Mouse (Mus musculus): ENCODE data around the gene Plxnd1.

Plxnd1 gene

DNA sequence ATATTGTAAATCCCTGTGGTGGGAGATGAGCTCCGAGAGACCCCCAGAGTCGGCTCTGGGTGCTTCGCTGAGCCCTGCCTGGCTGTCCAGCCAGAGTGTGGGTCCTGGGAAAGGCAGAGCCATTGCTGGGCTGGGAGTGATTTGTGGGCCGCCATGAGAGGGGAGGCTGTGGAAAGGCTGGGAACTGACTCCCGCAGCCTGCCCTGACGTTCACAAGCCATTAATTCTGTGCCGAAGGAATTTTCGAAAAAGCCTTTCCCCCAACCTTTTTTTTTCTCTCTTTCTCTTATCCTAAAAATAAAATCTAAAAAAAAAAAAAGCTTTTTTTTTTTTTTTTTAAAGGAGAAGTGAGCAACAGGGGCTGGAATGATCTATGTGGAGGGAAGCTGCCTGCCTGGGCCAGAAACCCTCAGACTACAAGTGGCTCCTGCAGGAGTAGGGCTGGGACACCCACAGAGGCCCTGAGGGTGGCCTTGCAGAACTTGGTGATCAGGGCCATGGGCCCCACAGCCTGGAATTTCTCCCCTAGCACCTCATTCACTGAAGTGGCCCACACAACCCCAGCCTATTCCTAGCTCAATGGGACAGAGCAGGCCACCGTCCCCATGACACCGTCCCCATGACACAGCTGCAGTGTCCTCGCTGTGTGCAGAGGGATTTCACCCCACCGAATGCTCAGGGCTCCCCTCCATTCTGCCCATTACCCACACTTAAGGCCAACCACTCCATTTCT, 11.3 kb downstream of the Plxnd1 start:
- no peak for DNase-seq (ENCODE audit: extremely low read depth, low read depth)

DNA sequence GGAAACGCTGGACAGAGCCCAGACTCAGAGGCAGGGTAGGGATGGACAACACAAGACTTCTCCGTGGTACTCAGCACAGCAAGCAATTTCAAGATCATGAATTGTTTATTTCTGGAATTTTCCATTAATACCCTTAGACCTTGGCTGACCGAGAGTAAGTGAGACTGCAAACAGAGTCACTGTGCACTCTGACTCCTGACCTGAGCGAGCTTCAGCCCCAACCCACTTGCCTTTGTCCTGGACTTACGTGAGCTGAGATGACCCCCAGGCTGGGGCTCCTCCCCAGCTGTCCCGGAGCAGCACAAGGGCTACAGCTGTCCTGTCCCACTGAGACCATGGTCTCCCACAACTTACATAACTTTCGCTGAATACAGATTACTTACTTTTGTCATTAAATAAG, 11.9 kb downstream of the Plxnd1 start:
- no peak for DNase-seq (ENCODE audit: extremely low read depth, low read depth)

DNA sequence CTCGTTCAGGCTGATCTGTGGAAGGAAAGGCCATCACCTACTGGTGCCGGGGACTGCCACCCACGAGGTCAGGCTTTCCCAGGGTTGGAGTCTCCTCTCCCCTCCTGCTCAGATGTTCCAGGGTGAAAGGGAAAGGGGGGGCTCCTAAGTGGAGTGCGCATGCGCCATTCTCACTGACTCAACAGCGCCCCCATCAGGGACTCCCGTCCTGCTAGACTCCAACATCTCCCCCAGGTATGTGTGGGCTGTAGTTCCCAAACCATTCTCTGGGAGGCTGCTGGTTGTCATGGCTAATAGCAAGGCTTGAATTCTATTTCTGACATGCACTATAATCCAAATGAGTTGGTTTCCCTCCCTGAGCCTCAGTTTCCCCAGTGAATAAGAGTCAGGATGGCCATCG, 16.2 kb downstream of the Plxnd1 start:
- DNase-seq (ENCODE audit: extremely low read depth, low read depth), result no peak

DNA sequence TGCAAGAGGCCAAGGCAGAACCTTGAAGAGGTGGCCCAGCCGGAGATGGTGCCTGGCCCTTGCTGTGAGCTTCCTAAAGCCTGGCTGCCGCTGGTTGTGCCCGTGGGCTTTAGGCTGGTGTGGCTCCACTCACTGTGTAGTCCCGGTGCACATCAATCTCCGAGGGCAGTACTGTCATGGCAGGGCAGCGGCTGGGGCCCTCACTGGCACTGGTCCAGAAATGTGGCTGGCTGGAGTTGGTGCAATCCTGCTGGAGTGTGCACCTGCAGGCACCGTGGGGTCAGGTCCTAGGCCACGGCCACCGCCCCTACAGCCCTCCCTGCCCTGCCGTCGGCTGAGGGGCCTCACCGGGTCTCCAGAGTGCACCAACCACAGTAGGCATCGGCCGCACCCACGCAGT, 17.0 kb downstream of the Plxnd1 start:
- DNase-seq (ENCODE audit: extremely low read depth, low read depth), result no peak

DNA sequence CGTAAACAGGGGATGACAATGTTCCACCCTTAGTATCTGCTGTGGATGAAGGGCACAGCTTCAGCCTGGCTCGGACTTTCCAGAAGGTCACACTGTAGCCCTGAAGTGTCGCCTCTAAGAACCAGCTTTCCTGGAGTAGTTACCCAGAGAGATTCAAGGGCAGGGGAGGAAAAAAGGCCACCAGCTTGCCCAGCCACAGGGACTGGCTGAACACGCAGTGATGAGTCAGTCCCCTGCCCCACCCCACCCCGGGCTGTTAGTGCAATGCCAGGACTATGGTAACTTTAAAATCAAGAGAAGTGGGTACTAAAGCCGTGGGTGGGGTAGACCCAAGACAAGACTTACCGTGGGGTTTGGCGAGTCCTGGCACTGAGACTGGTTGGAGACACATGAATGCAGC, 19.2 kb downstream of the Plxnd1 start:
- DNase-seq (ENCODE audit: extremely low read depth, low read depth), result no peak

DNA sequence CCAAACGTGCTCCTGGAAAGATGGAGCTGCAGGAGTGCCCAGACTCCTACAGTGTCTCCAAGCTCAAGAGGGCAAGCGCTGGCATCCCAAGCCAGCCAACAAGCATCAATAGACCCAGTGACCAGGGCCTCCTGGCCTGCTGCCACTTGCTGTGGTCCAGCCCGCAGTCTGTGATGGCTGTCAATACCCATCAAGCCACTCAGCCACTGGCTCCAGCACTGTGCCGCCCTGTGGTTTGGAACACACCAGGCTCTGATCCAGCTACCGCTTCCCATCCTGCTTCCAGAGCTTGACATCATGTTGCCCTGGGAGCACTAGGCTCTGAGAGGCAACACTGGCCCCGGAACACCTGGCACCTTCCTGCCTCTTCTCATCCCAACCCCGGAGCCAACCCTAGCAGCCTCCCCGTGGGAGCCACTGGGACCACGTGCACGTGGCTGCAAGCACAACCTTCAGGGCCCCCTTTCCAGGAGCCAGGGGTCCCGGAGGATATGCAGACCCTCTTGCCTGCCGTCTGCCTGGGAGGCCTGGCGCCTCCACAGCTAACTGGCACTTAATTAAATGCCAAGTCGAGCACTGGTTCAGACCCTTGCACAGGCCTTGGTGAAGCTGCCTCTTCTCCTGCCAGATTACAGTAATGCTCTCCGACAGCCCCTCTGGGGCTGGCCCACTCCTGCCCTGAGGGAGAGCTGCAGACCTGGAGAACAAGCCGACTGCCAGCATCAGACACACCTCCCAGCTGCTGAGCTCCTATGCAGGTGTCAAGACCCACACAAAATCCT, 20.7 kb downstream of the Plxnd1 start:
- DNase-seq (ENCODE audit: extremely low read depth, low read depth), result no peak

GRCm38 (mm10) chr6:115973139-115973875, 21.5 kb downstream of the Plxnd1 start:
- no peak for DNase-seq (ENCODE audit: extremely low read depth, low read depth)

DNA sequence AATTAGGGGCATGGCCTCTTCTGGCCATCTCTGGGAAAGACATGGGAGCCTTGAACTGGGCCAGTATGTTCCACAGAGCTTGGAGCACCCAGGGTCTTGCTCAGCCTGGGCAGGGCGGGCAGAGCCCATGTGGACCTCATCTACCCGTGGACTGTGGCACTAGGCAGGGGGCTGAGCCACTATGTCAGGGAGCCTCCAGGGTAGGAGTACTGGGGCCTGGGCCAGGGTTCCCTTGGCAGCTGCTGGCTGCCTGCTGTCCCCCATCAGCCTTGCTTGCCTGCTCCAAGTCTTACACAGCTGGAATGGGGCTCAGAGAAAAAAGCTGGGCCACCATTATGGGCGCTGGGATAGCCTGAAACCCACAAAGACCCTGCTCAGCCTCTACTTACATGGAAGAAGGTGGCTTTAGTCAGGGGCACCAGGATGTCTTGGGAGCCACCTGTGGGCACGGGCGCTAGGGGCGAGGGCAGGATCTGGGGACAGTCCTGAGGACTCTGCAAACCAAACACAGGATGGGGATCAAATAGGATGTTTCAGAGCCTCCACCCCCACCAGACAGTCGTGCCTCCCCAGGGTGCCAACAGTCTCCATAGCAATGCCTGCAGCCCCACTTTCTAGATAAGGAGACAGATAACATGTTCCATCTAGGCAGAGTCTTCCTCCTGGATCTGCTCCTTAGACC, 22.6 kb downstream of the Plxnd1 start:
- DNase-seq (ENCODE audit: extremely low read depth, low read depth), result no peak

DNA sequence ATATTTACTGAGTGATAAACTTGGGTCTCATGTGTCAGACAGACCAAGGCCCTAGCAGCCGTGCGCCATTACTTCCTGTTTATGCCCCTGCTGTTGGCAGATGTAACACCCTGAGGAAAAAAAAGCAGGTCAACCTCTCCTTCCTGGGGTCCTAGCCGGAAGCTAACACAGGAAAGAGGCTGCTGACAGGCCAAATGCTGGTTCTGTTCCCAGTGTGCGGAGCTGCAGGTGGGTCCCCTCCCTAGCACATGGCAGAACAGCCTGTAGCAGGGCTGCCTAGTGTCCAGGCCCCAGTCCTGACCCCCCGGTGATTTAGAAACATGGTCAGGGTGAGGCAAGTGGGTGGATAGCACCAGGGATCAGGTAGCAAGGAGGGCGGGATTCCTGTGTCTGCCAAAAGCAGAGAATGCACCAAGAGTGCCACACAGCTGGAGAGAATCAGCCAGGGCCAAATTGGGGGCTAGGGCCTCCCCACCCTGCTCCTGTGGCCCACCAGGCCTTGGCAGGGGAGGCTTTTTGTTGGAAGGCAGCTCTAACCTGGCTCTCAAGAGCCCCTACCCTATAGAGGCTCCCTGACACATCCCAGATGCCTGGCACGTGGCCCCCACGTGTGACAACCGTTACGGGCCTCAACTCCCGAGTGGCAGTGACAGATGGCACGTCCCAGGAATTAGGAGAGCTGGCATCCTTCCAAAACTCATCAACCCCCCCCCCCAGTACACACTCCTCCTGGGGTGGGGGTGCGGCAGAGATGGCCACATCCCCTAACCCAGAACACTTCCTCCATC, 23.3 kb downstream of the Plxnd1 start:
- DNase-seq (ENCODE audit: extremely low read depth, low read depth), result no peak

DNA sequence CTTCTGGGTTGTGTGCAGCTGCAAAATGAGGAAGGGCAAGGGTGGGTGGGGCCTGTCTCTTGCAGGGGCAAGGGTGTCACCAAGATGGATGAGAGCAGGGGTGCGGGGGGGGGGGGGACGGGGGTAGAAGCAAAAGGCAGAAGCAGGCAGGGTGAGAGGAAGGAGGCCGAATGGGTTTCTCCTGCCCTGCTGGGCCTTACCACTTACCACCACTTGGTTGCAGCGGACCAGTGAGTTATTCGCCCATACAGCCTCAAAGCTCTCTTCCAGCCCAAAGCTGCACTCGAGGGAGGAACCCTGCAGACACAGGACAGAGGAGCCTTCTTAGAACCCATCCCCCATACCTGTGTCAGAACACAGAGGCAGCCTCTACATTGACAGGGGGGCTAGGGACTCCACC, 24.9 kb downstream of the Plxnd1 start:
- no peak for DNase-seq (ENCODE audit: extremely low read depth, low read depth)

DNA sequence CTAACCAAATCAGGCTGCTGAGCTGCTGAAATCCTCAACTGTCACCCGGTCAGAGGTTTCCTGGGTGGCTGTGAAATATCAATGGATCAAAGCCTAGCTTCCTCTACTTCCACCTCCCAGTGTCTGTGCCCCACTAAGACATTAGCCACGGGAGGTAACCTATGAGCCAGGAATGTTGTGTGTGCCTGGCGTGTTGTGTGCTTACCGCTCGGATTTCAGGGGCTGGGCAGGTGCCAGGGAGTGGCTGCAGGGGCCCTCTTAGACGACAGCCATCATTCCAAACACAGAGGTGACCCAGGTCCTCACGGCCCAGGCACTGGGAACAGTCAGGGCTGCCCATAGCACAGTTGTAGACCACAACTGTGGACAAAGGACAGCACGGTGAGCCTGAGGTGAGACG, 25.7 kb downstream of the Plxnd1 start:
- DNase-seq (ENCODE audit: extremely low read depth, low read depth), result no peak

DNA sequence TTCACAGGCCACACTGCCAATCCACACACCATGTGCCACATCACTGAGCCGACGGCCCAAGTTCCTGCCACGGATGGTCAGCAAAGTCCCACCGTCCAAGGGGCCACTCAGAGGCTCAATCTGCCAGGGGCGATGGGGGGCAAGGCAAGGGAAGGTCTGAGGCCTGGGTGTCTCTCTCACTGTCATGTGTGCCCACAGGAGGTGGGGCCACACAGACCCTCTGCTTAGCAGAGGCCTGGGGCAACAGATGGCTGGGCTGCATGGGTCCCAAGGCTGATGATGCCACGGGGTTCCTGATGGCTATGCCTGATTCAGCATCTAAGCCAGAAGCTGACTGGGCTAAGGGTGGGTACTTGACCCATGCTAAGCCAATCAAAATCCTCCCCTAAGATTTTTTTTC, 26.1 kb downstream of the Plxnd1 start:
- DNase-seq (ENCODE audit: extremely low read depth, low read depth), result no peak

DNA sequence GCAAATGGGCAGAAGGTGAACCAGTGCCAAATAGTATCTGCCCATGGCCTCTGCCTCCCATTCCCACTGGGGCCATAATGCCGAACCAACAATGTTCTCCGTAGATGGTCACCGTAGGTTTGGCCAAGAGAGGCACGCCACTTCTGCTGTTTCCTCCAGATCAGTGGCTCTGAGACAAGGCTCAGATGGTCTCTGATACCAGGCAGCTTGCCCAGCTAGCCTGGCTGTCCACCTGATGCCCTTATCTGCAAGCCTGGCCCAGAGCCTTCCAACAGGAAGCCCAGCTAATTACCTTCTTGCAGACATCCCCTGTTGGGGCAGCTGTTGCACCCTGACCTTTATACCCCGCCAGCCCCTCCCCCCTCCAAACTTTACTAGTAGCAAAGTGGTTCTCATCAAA, 26.7 kb downstream of the Plxnd1 start:
- no peak for DNase-seq (ENCODE audit: extremely low read depth, low read depth)

DNA sequence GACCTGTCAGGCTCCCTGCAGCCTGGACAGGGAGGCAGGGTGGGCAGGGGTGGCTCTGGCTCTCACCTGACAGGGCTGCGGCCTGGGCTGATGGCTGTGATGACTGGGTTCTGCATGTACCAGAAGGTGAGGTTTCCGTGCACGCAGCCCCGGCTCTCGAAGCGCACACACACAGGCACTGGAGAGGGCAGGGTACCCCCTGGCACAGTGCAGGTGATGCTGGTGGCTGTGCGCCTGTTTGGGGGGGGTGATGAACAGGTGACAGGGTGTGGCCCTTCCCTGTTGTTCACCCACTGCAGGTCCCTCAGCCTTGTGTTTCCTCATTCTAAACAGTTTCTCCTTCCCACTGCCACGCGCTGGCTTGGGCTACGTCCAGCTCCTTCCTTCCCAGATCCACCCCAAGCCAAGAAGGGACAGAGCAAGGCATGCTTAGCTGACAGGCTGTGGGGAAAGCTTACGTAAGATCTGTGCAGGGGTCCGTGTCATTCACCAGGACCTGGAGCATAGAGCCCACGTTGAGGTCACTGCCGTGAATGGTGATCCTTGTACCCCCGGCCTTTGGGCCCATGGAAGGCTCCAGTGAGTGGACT, 27.4 kb downstream of the Plxnd1 start:
- DNase-seq (ENCODE audit: extremely low read depth, low read depth), result no peak

GRCm38 (mm10) chr6:115966227-115966966, 28.4 kb downstream of the Plxnd1 start:
- DNase-seq (ENCODE audit: extremely low read depth, low read depth), result no peak

DNA sequence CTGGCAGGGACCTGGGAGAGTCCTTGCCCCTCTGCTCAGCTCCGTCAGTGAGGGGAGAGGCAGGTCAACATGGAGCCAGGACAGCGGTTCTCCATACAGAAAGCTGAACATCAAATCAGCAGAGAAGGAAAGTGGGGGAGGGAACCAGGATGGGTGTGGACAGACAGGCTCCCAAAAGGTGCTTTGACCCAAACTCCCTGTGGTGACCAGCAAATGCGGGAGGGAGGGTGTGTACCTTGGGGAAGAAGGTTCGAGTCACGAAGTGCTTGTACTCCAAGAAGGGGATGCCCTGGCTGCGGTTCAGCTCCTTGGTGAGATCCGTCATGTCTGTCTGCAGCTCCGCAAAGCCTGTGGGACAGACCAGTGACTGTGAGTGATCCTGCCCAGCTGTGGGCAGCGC, 31.1 kb downstream of the Plxnd1 start:
- no peak for DNase-seq (ENCODE audit: extremely low read depth, low read depth)

DNA sequence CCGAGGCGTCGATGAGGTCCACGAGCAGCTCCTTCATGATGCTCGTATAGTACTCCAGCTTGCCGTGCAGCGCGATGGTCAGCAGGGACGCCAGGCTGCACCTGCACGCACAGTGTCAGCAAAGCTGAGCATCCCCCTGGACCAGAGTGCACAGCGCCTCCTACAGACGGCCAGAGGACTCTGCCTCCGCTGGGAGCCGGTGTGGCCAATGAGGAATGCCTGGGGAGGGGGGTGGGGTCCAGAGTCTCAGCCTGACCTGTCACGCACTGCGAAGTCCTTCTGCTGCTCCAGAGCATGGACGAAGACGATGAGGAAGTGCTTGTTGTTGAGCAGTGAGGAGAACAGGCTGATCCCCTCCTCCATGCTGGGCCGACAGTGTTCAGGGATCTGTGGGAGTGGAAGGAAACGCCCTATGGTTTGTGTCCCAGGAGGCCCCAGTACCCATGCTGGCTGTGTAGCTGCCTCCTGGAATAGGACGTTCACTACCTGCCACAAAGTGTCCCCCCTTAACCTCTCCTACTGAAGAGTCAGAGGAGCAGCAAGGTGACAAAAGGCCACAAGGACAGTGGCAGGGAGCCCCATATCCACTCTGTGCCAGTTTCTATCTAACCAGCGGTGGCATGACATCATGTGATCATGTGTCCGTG, 32.2 kb downstream of the Plxnd1 start:
- DNase-seq (ENCODE audit: extremely low read depth, low read depth), result no peak

GRCm38 (mm10) chr6:115961743-115962142, 33.1 kb downstream of the Plxnd1 start:
- DNase-seq (ENCODE audit: extremely low read depth, low read depth), result no peak

DNA sequence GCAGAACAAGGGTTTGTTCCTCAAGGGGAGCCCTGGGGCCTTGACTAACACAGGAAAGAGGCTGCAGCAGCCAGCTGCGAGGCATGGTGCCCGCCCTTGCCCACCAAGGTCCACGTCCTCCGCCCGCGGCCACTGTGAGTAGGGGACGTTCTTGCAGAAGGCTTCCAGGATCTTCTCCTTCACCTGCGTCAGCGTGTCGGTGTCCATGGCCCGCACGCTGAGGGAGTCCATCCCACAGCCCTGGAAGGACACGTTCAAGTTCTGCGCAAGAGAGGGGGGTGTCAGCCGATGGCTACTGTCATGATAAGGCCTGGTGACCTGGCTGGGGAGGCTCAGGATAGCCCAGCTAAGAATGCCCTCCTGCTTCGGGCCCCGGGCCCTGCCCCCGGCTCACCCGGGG, 34.5 kb downstream of the Plxnd1 start:
- no peak for DNase-seq (ENCODE audit: extremely low read depth, low read depth)
